8 mouse cellular contexts compared by ENCODE assay signal in the genomic region with DNA sequence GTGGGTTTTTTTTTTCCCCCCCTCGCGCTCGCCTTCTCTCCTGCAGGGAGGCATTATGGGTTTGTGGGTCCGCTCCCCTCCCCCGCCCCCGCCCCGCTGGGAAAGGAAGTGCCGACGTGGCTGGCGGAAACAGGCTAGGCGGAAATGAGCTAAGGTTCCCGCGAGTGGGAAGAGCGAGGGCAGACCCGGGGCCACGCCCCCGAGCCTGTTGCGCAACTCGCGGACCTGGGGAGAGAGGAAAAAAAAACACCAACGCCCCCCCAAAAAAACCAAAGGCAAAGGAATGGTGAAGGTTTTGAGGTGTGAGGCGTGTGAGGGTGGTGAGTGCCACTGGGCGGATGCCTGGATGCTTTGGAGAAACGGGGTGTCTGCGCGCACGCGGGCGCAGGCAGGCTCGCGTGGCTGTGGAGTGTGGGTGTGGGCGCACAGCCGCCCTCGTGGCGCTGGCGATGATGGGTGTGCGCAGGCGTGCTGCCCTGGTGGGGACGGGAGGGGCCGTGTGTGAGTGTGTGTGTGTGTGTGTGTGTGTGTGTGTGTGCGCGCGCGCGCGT. TPM values are rescaled to one million over a fixed set of nuclear protein-coding genes. Genes with fewer than 3 reads are reported as not detected.
DNase-seq lines count a peak whose midpoint lies in the region; ATAC-seq and TF ChIP-seq lines count a peak whose summit lies in the region.

No protein-coding gene starts in this region.

- H3K4me3 ChIP-seq in C2C12 (ENCODE audit: insufficient read depth, poor library complexity, severe bottlenecking) = peak overlapping the region; percentile 29
- peak overlapping the region; percentile 60 for H3K4me3 ChIP-seq in heart, embryonic 15.5 days
- peak overlapping the region; percentile 57 for H3K4me3 ChIP-seq in lung, embryonic 14.5 days (ENCODE audit: low read depth, low read length)

- H3K27me3 ChIP-seq in C2C12 (ENCODE audit: control insufficient read depth, insufficient read depth, insufficient read length) = no peaks in the 10 kb centered on the region
- H3K27me3 ChIP-seq in heart, embryonic 15.5 days = no peaks in the 10 kb centered on the region
- H3K27me3 ChIP-seq in lung, embryonic 14.5 days (ENCODE audit: insufficient read depth, low read length) = no peaks in the 10 kb centered on the region

- H3K79me3 ChIP-seq in C2C12 (ENCODE audit: low read depth) = peaks cover 39% of the 10 kb centered on the region

- peak overlapping the region; percentile 95 for H3K27ac ChIP-seq in heart, embryonic 15.5 days
- peak overlapping the region; percentile 93 for H3K27ac ChIP-seq in lung, embryonic 14.5 days (ENCODE audit: low read depth)

- peaks cover 44% of the 10 kb centered on the region for H3K79me2 ChIP-seq in C2C12 (ENCODE audit: control insufficient read depth, insufficient read depth)

- peak; percentile 89 to 92 for DNase-seq in adrenal gland, postnatal 36 days
- peak; percentile 89 to 91 for DNase-seq in kidney, postnatal 4 days
- DNase-seq in lung, embryonic 14.5 days = peak; percentile 80
- DNase-seq in ovary, adult 18-20 months (ENCODE audit: low spot score) = peak; percentile 71
- peak; percentile 80 for DNase-seq in thymus, postnatal 0 days (ENCODE audit: low spot score)

- peak overlapping the region; percentile 60 for H3K4me2 ChIP-seq in heart, embryonic 15.5 days
- peak overlapping the region; percentile 62 for H3K4me2 ChIP-seq in lung, embryonic 14.5 days

- no peak for TF ChIP-seq CTCF in C2C12 (IDR thresholded peaks at IDR 0.05; ENCODE audit: control insufficient read depth, insufficient read depth, insufficient read length)
- no peak for TF ChIP-seq CTCF in lung, embryonic 14.5 days (IDR thresholded peaks at IDR 0.05; ENCODE audit: low read depth)

- H3K9ac ChIP-seq in heart, embryonic 15.5 days = peak overlapping the region; percentile 67
- peak overlapping the region; percentile 61 for H3K9ac ChIP-seq in lung, embryonic 14.5 days

- H3ac ChIP-seq in C2C12 (ENCODE audit: control insufficient read depth, insufficient read length, low read depth) = peak overlapping the region; percentile 75

- H3K9me3 ChIP-seq in heart, embryonic 15.5 days (replicated peaks) = no peaks in the 10 kb centered on the region
- H3K9me3 ChIP-seq in lung, embryonic 14.5 days (ENCODE audit: low read depth, low read length) = no peaks in the 10 kb centered on the region

- 18% methylated on average over 42 of the region's 46 CpGs for WGBS in heart, embryonic 15.5 days
- WGBS in lung, embryonic 14.5 days = 18% methylated on average over 43 of the region's 46 CpGs

- ATAC-seq in erythroblast, adult 5-6 weeks (replicated peaks; ENCODE audit: low FRiP score, poor library complexity, severe bottlenecking) = peak; percentile 73
- ATAC-seq in heart, embryonic 15.5 days (replicated peaks; ENCODE audit: insufficient number of reproducible peaks, insufficient read depth, low FRiP score, low read depth) = peak; percentile 73
- peak; percentile 78 for ATAC-seq in lung, embryonic 14.5 days (ENCODE audit: insufficient read depth)

- 0 out of 2 replicates have a peak, but pooled peaks cover 4% of the 10 kb centered on the region for H3K4me1 ChIP-seq in heart, embryonic 15.5 days (replicated peaks)
- H3K4me1 ChIP-seq in lung, embryonic 14.5 days (ENCODE audit: insufficient read depth) = no peaks in the 10 kb centered on the region

- H3K36me3 ChIP-seq in C2C12 (ENCODE audit: control insufficient read depth, insufficient read depth) = peaks cover 29% of the 10 kb centered on the region
- H3K36me3 ChIP-seq in heart, embryonic 15.5 days = no peaks in the 10 kb centered on the region
- H3K36me3 ChIP-seq in lung, embryonic 14.5 days (ENCODE audit: insufficient read depth) = peaks cover 14% of the 10 kb centered on the region; the same call in 1 of the 2 replicates

TF ChIP-seq in C2C12, 6 proteins besides CTCF, POLR2A, EP300 and RAD21:
- TF ChIP-seq FOSL1 (IDR thresholded peaks at IDR 0.05; ENCODE audit: insufficient read depth, low read length, poor library complexity, severe bottlenecking) = no peak
- TF ChIP-seq CEBPB (IDR thresholded peaks at IDR 0.05; ENCODE audit: low read depth) = peak; percentile 98
- no peak for TF ChIP-seq MYOD1 (IDR thresholded peaks at IDR 0.05; ENCODE audit: control insufficient read depth, insufficient read length, low read depth)
- TF ChIP-seq MAX (IDR thresholded peaks at IDR 0.05) = peak; percentile 64
TF ChIP-seq in C2C12: peak in this region for 2.

RNA-seq across cellular contexts. Expression of a gene that starts 1.8 kb away (rescaled TPM):
- 225 TPM for polyA plus RNA-seq in C2C12 (2012; fragmentation: generic; extraction: Trizol)
- total RNA-seq in adrenal gland, postnatal 36 days (2021) = 100 to 1,000 TPM; 280 to 471 TPM
- total RNA-seq in erythroblast, adult 5-6 weeks (2015; ENCODE audit: low replicate concordance) = 42.1 and 57.5 TPM in 2 replicates
- total RNA-seq in erythroblast, adult 5-6 weeks (2017; ENCODE audit: low replicate concordance) = 120 and 125 TPM in 2 replicates
- polyA plus RNA-seq in heart, embryonic 15.5 days (2015; fragmentation: Nextera tagmentation; extraction: Ambion mirVana) = 302 and 318 TPM in 2 replicates
- 572 and 614 TPM in 2 replicates for polyA plus RNA-seq in lung, embryonic 14.5 days (2014; fragmentation: Nextera tagmentation; extraction: Ambion mirVana)
- polyA plus RNA-seq in thymus, postnatal 0 days (2015; fragmentation: Nextera tagmentation; extraction: Ambion mirVana) = 243 and 259 TPM in 2 replicates

RNA-seq across cellular contexts. Expression of a gene that starts 33.9 kb away (rescaled TPM):
- polyA plus RNA-seq in C2C12 (2012; fragmentation: generic; extraction: Trizol) = 0.42 TPM
- total RNA-seq in adrenal gland, postnatal 36 days (2021) = 10 to 100 TPM; 12.6 to 14.0 TPM
- total RNA-seq in erythroblast, adult 5-6 weeks (2015; ENCODE audit: low replicate concordance) = not detected in 2 replicates
- 0.28 TPM in 1 of 2 replicates, not detected in the other for total RNA-seq in erythroblast, adult 5-6 weeks (2017; ENCODE audit: low replicate concordance)
- 9.0 and 10.6 TPM in 2 replicates for polyA plus RNA-seq in heart, embryonic 15.5 days (2015; fragmentation: Nextera tagmentation; extraction: Ambion mirVana)
- 10.3 and 10.4 TPM in 2 replicates for polyA plus RNA-seq in lung, embryonic 14.5 days (2014; fragmentation: Nextera tagmentation; extraction: Ambion mirVana)
- 0.66 and 0.73 TPM in 2 replicates for polyA plus RNA-seq in thymus, postnatal 0 days (2015; fragmentation: Nextera tagmentation; extraction: Ambion mirVana)

RNA-seq across cellular contexts. Expression of a gene that starts 38.2 kb away (rescaled TPM):
- not detected for polyA plus RNA-seq in C2C12 (2012; fragmentation: generic; extraction: Trizol)
- under 1 TPM in 1 of 2 experiments, not detected in 1; 0.26 TPM for total RNA-seq in adrenal gland, postnatal 36 days (2021)
- not detected in 2 replicates for total RNA-seq in erythroblast, adult 5-6 weeks (2015; ENCODE audit: low replicate concordance)
- total RNA-seq in erythroblast, adult 5-6 weeks (2017; ENCODE audit: low replicate concordance) = not detected in 2 replicates
- polyA plus RNA-seq in heart, embryonic 15.5 days (2015; fragmentation: Nextera tagmentation; extraction: Ambion mirVana) = not detected in 2 replicates
- 0.13 TPM in 1 of 2 replicates, not detected in the other for polyA plus RNA-seq in lung, embryonic 14.5 days (2014; fragmentation: Nextera tagmentation; extraction: Ambion mirVana)
- polyA plus RNA-seq in thymus, postnatal 0 days (2015; fragmentation: Nextera tagmentation; extraction: Ambion mirVana) = not detected in 2 replicates

Comparison
In these comparisons a context has a peak if more than half of its experiments do, and no peak if none do; other contexts are left out.
1. Peak in every context shown above with its lines: DNase-seq, ATAC-seq, H3K4me3 ChIP-seq and H3K27ac ChIP-seq.